Mouse (Mus musculus): ENCODE measurements around the gene Agap3. TPM values are rescaled to one million over a fixed set of nuclear protein-coding genes. Genes with fewer than 3 reads are reported as not detected.

Gene Agap3
- polyA plus RNA-seq, 1 experiment from 2014 or later, result 5.0 TPM

- H3K27ac ChIP-seq (ENCODE audit: low read length), result no peak overlapping the region
- no peak for ATAC-seq (ENCODE audit: low read depth)
- H3K27me3 ChIP-seq (ENCODE audit: control insufficient read depth, insufficient read depth, low read depth, low read length), result peaks cover 7% of the 10 kb centered on the region
- no peak overlapping the region for H3K9ac ChIP-seq (ENCODE audit: low read depth, low read length)
- no peaks in the 10 kb centered on the region; the same call in 1 of the 2 replicates for H3K4me1 ChIP-seq (ENCODE audit: control insufficient read depth, low read depth, low read length)
- no peak overlapping the region for H3K4me2 ChIP-seq (ENCODE audit: low read depth, low read length)
- no peaks in the 10 kb centered on the region for H3K36me3 ChIP-seq (ENCODE audit: control insufficient read depth, insufficient read depth)
- H3K9me3 ChIP-seq (replicated peaks; ENCODE audit: control insufficient read depth, low read length), result no peaks in the 10 kb centered on the region
- WGBS (ENCODE audit: insufficient replicate concordance), result 22% methylated on average over 6 of the region's 6 CpGs
- no peak overlapping the region for H3K4me3 ChIP-seq (ENCODE audit: low read depth, low read length)
These were observed 89.2 kb downstream of the Agap3 start for GRCm38 (mm10) chr5:24541144-24541569.

GRCm38 (mm10) chr5:24542643-24543042 is 90.7 kb downstream of the Agap3 start:
- no peaks in the 10 kb centered on the region for H3K36me3 ChIP-seq (ENCODE audit: control insufficient read depth, insufficient read depth)
- no peak for ATAC-seq (ENCODE audit: low read depth)
- H3K27ac ChIP-seq (ENCODE audit: low read length), result no peak overlapping the region
- H3K9ac ChIP-seq (ENCODE audit: low read depth, low read length), result no peak overlapping the region
- no peaks in the 10 kb centered on the region for H3K9me3 ChIP-seq (replicated peaks; ENCODE audit: control insufficient read depth, low read length)
- no peaks in the 10 kb centered on the region; the same call in 1 of the 2 replicates for H3K4me1 ChIP-seq (ENCODE audit: control insufficient read depth, low read depth, low read length)
- 63% methylated on average over 7 of the region's 7 CpGs for WGBS (ENCODE audit: insufficient replicate concordance)
- peaks cover 4% of the 10 kb centered on the region; the same call in 1 of the 2 replicates for H3K27me3 ChIP-seq (ENCODE audit: control insufficient read depth, insufficient read depth, low read depth, low read length)
- no peak overlapping the region for H3K4me3 ChIP-seq (ENCODE audit: low read depth, low read length)
- no peak overlapping the region for H3K4me2 ChIP-seq (ENCODE audit: low read depth, low read length)

GRCm38 (mm10) chr5:24550598-24551316 is 98.8 kb downstream of the Agap3 start:
- H3K36me3 ChIP-seq (ENCODE audit: control insufficient read depth, insufficient read depth), result no peaks in the 10 kb centered on the region

GRCm38 (mm10) chr5:24551317-24551688 is 99.3 kb downstream of the Agap3 start:
- 36% methylated on average over 2 of the region's 2 CpGs for WGBS (ENCODE audit: insufficient replicate concordance)
- peaks cover 20% of the 10 kb centered on the region for H3K27me3 ChIP-seq (ENCODE audit: control insufficient read depth, insufficient read depth, low read depth, low read length)

More at GRCm38 (mm10) chr5:24550598-24551316, 98.8 kb downstream of the Agap3 start:
- Histone ChIP-seq H3K9ac (ENCODE audit: low read depth, low read length) (no peak overlapping the region), H3K4me2 (ENCODE audit: low read depth, low read length) (no peak overlapping the region), H3K4me1 (ENCODE audit: control insufficient read depth, low read depth, low read length) (no peaks in the 10 kb centered on the region), H3K27ac (ENCODE audit: low read length) (no peak overlapping the region), H3K27me3 (ENCODE audit: control insufficient read depth, insufficient read depth, low read depth, low read length) (peaks cover 20% of the 10 kb centered on the region), H3K9me3 (replicated peaks; ENCODE audit: control insufficient read depth, low read length) (no peaks in the 10 kb centered on the region), H3K4me3 (ENCODE audit: low read depth, low read length) (no peak overlapping the region)
- ATAC-seq (ENCODE audit: low read depth), result no peak
- WGBS (ENCODE audit: insufficient replicate concordance), result 24% methylated on average over 26 of the region's 26 CpGs

More at GRCm38 (mm10) chr5:24551317-24551688, 99.3 kb downstream of the Agap3 start:
- H3K9ac ChIP-seq (ENCODE audit: low read depth, low read length), result no peak overlapping the region
- H3K27ac ChIP-seq (ENCODE audit: low read length), result no peak overlapping the region
- no peak overlapping the region for H3K4me2 ChIP-seq (ENCODE audit: low read depth, low read length)
- H3K9me3 ChIP-seq (replicated peaks; ENCODE audit: control insufficient read depth, low read length), result no peaks in the 10 kb centered on the region
- H3K36me3 ChIP-seq (ENCODE audit: control insufficient read depth, insufficient read depth), result no peaks in the 10 kb centered on the region
- no peak for ATAC-seq (ENCODE audit: low read depth)
- no peaks in the 10 kb centered on the region for H3K4me1 ChIP-seq (ENCODE audit: control insufficient read depth, low read depth, low read length)
- no peak overlapping the region for H3K4me3 ChIP-seq (ENCODE audit: low read depth, low read length)

Other genes with a start within 250 kb of the Agap3 start
- gene Kcnh2, start 100.6 kb upstream of the Agap3 start, polyA plus RNA-seq (2015; fragmentation: Nextera tagmentation; extraction: Ambion mirVana), result 0.20 and 0.27 TPM in 2 replicates
- gene Nos3, start 87.4 kb upstream of the Agap3 start, polyA plus RNA-seq (2015; fragmentation: Nextera tagmentation; extraction: Ambion mirVana), result 2.0 and 2.2 TPM in 2 replicates
- 1.8 and 2.9 TPM in 2 replicates for gene Atg9b, start 60.0 kb upstream of the Agap3 start, polyA plus RNA-seq (2015; fragmentation: Nextera tagmentation; extraction: Ambion mirVana)
- gene Abcb8, start 58.5 kb upstream of the Agap3 start, polyA plus RNA-seq (2015; fragmentation: Nextera tagmentation; extraction: Ambion mirVana), result 29.6 TPM in 2 replicates
- gene Asic3, start 38.8 kb upstream of the Agap3 start, polyA plus RNA-seq (2015; fragmentation: Nextera tagmentation; extraction: Ambion mirVana), result not detected in 2 replicates
- 8.8 and 10.9 TPM in 2 replicates for gene Cdk5, start 28.6 kb upstream of the Agap3 start, polyA plus RNA-seq (2015; fragmentation: Nextera tagmentation; extraction: Ambion mirVana)
- 9.5 and 12.6 TPM in 2 replicates for gene Slc4a2, start 28.3 kb upstream of the Agap3 start, polyA plus RNA-seq (2015; fragmentation: Nextera tagmentation; extraction: Ambion mirVana)
- gene Fastk, start 6.9 kb upstream of the Agap3 start, polyA plus RNA-seq (2015; fragmentation: Nextera tagmentation; extraction: Ambion mirVana), result 44.9 and 53.4 TPM in 2 replicates
- 5.5 and 6.1 TPM in 2 replicates for gene Tmub1, start 4.3 kb upstream of the Agap3 start, polyA plus RNA-seq (2015; fragmentation: Nextera tagmentation; extraction: Ambion mirVana)
- not detected in 2 replicates for gene Gbx1, start 75.0 kb downstream of the Agap3 start, polyA plus RNA-seq (2015; fragmentation: Nextera tagmentation; extraction: Ambion mirVana)
- 0.07 TPM in 1 of 2 replicates, not detected in the other for gene Asb10, start 88.8 kb downstream of the Agap3 start, polyA plus RNA-seq (2015; fragmentation: Nextera tagmentation; extraction: Ambion mirVana)
- gene 4931409K22Rik, start 104.6 kb downstream of the Agap3 start, polyA plus RNA-seq (2015; fragmentation: Nextera tagmentation; extraction: Ambion mirVana), result not detected in 2 replicates
- gene Abcf2, start 125.3 kb downstream of the Agap3 start, polyA plus RNA-seq (2015; fragmentation: Nextera tagmentation; extraction: Ambion mirVana), result 36.2 and 36.9 TPM in 2 replicates
- gene Chpf2, start 134.6 kb downstream of the Agap3 start, polyA plus RNA-seq (2015; fragmentation: Nextera tagmentation; extraction: Ambion mirVana), result 10.7 and 11.3 TPM in 2 replicates
- gene Smarcd3, start 172.2 kb downstream of the Agap3 start, polyA plus RNA-seq (2015; fragmentation: Nextera tagmentation; extraction: Ambion mirVana), result 0.55 and 1.3 TPM in 2 replicates
- 12.0 and 13.6 TPM in 2 replicates for gene Nub1, start 233.4 kb downstream of the Agap3 start, polyA plus RNA-seq (2015; fragmentation: Nextera tagmentation; extraction: Ambion mirVana)